Mouse (Mus musculus): ENCODE data around the gene Cul3. TPM values are rescaled to one million over a fixed set of nuclear protein-coding genes. Genes with fewer than 3 reads are reported as not detected.

Cul3 gene
- polyA plus RNA-seq, 1 experiment = 15.3 TPM

DNA sequence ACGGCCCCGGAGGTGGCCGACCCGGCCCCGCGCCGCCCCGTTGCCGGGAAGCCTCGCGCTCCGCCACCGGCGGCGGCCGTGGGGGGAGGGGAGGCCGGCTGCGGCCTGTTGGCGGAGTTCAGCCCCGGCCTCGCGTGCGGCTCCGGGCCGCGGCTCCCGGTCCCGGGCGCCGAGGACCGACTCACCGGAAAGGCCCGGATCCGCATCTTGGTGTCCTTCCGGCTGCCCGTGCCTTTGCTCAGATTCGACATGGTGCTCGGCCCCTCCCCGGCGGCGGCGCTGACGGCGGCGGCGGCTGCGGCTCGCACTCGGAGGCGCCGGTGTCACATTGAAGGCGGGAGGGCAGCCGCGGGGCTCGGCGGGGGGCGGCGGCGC lies 232 bp downstream of the Cul3 start:
- DNase-seq = peak; percentile 65
- H3K27ac ChIP-seq (ENCODE audit: control insufficient read depth, insufficient read depth, low read length) = peak overlapping the region; percentile 58; the same call in 1 of the 2 replicates
- no peaks in the 10 kb centered on the region for H3K27me3 ChIP-seq (ENCODE audit: control insufficient read depth, insufficient read depth, low read length)
- TF ChIP-seq CTCF (IDR thresholded peaks at IDR 0.05; ENCODE audit: borderline replicate concordance, control insufficient read depth, extremely low read depth, insufficient read depth, low read length, poor library complexity) = no peak
- no peak for TF ChIP-seq POLR2A (IDR thresholded peaks at IDR 0.05; ENCODE audit: control insufficient read depth, extremely low read depth, insufficient read depth, low read length, poor library complexity)
- H3K36me3 ChIP-seq (ENCODE audit: control insufficient read depth, insufficient read depth, low read length) = no peaks in the 10 kb centered on the region
- peak overlapping the region; percentile 92 for H3K4me3 ChIP-seq (ENCODE audit: control insufficient read depth, insufficient read depth, low read length)
- H3K4me1 ChIP-seq (replicated peaks; ENCODE audit: control insufficient read depth, insufficient read depth, low read length) = no peaks in the 10 kb centered on the region; the same call in 1 of the 2 replicates
- 3% methylated on average over 59 of the region's 59 CpGs for WGBS

DNA sequence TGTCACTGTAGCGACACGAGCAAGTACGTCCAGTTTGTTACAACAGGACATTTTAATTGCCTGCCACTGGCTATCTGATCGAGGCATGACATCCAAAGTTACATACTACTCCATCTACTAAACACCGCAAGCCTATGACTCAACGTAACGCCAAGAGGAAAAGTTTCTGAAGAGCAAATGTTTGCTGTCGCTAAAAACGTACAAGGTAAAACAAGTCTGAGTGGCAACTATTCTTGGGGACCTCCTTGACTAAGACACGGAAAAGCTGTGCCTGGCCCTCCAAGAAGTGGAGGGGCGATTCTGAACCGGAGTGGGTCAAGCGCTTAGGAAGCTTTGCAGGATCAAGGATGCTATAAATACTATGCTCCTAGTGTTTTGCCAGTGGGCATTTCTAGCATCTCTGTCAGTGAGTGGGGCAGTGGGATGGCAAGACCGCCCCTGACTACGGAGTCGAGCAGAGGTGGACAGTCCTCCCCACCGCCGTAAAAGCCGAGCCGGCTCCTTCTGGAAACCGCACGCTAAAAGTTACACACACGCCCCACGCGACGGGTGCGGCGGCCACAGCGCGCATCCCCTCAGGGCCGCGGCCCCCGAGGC lies 757 bp downstream of the Cul3 start:
- H3K36me3 ChIP-seq (ENCODE audit: control insufficient read depth, insufficient read depth, low read length) = no peaks in the 10 kb centered on the region
- H3K4me1 ChIP-seq (replicated peaks; ENCODE audit: control insufficient read depth, insufficient read depth, low read length) = no peaks in the 10 kb centered on the region; the same call in 1 of the 2 replicates
- under 1% methylated on average over 33 of the region's 33 CpGs for WGBS
- peak overlapping the region; percentile 92 for H3K4me3 ChIP-seq (ENCODE audit: control insufficient read depth, insufficient read depth, low read length)
- H3K27ac ChIP-seq (ENCODE audit: control insufficient read depth, insufficient read depth, low read length) = peak overlapping the region; percentile 58
- peak; percentile 12 for DNase-seq
- H3K27me3 ChIP-seq (ENCODE audit: control insufficient read depth, insufficient read depth, low read length) = no peaks in the 10 kb centered on the region
- TF ChIP-seq POLR2A (IDR thresholded peaks at IDR 0.05; ENCODE audit: control insufficient read depth, extremely low read depth, insufficient read depth, low read length, poor library complexity) (no peak), CTCF (IDR thresholded peaks at IDR 0.05; ENCODE audit: borderline replicate concordance, control insufficient read depth, extremely low read depth, insufficient read depth, low read length, poor library complexity) (no peak)

DNA sequence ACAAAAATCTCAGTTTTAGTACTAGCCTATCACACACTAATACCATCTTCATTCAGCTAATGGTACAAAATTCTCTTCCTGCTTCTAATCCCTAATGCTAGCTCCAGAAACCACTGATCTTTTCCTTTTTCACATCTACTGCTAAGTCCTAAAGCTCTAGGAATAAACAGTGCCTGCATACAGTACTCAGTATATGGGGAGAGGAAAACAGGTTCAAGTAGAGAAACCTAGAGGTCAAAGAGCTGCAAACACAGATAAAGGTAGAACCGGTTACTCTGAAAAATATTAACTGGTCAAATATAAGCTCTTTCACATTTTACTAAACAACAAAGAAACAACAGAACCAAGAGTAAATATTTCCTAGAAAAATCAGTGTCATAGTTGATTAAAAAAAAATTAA lies 1.9 kb downstream of the Cul3 start:
- TF ChIP-seq CTCF (IDR thresholded peaks at IDR 0.05; ENCODE audit: borderline replicate concordance, control insufficient read depth, extremely low read depth, insufficient read depth, low read length, poor library complexity) (no peak), POLR2A (IDR thresholded peaks at IDR 0.05; ENCODE audit: control insufficient read depth, extremely low read depth, insufficient read depth, low read length, poor library complexity) (no peak)
- no peak overlapping the region for H3K4me3 ChIP-seq (ENCODE audit: control insufficient read depth, insufficient read depth, low read length)
- WGBS = 8% methylated on average over 1 of the region's 1 CpGs
- H3K36me3 ChIP-seq (ENCODE audit: control insufficient read depth, insufficient read depth, low read length) = no peaks in the 10 kb centered on the region
- no peaks in the 10 kb centered on the region; the same call in 1 of the 2 replicates for H3K4me1 ChIP-seq (replicated peaks; ENCODE audit: control insufficient read depth, insufficient read depth, low read length)
- DNase-seq = no peak
- H3K27me3 ChIP-seq (ENCODE audit: control insufficient read depth, insufficient read depth, low read length) = no peaks in the 10 kb centered on the region
- H3K27ac ChIP-seq (ENCODE audit: control insufficient read depth, insufficient read depth, low read length) = no peak overlapping the region

DNA sequence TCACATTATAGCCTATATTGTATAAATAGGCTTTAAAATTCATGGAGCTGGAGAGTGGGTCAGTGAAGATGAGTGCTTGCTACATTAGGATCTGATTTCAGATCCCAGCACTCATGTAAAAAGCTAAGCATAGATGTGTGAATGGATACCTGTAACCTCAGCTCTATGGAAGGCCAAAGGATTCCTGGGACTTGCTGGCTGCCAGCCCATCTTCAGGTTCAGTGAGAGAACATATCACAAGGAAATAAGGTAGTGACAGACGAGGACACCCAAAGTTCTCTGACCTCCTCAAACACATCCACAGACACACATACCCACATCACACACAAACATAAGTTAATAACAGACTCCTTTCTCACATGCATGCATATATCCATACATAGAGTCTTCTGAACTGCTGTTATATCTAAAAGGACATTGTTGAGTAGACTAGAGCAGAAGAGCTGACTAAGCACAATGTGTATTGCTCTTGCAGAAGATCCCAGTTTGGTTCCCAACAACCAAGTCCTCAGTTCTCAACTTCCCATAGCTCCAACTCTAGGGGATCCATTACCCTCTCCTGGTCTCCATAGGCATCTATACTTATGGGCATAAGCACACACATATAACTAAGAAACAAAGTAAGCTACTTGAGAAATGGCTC lies 4.4 kb downstream of the Cul3 start:
- TF ChIP-seq CTCF (IDR thresholded peaks at IDR 0.05; ENCODE audit: borderline replicate concordance, control insufficient read depth, extremely low read depth, insufficient read depth, low read length, poor library complexity) = no peak
- no peak for TF ChIP-seq POLR2A (IDR thresholded peaks at IDR 0.05; ENCODE audit: control insufficient read depth, extremely low read depth, insufficient read depth, low read length, poor library complexity)
- Histone ChIP-seq H3K27ac (ENCODE audit: control insufficient read depth, insufficient read depth, low read length) (no peak overlapping the region), H3K4me1 (replicated peaks; ENCODE audit: control insufficient read depth, insufficient read depth, low read length) (no peaks in the 10 kb centered on the region; the same call in 1 of the 2 replicates), H3K27me3 (ENCODE audit: control insufficient read depth, insufficient read depth, low read length) (no peaks in the 10 kb centered on the region), H3K4me3 (ENCODE audit: control insufficient read depth, insufficient read depth, low read length) (no peak overlapping the region), H3K36me3 (ENCODE audit: control insufficient read depth, insufficient read depth, low read length) (no peaks in the 10 kb centered on the region)
- DNase-seq = no peak
- WGBS = 71% methylated on average over 1 of the region's 1 CpGs

- no peaks in the 10 kb centered on the region for H3K36me3 ChIP-seq (ENCODE audit: control insufficient read depth, insufficient read depth, low read length)
- 78% methylated on average over 1 of the region's 1 CpGs for WGBS
- H3K4me3 ChIP-seq (ENCODE audit: control insufficient read depth, insufficient read depth, low read length) = no peak overlapping the region
- TF ChIP-seq CTCF (IDR thresholded peaks at IDR 0.05; ENCODE audit: borderline replicate concordance, control insufficient read depth, extremely low read depth, insufficient read depth, low read length, poor library complexity) = no peak
- no peak for TF ChIP-seq POLR2A (IDR thresholded peaks at IDR 0.05; ENCODE audit: control insufficient read depth, extremely low read depth, insufficient read depth, low read length, poor library complexity)
- no peaks in the 10 kb centered on the region for H3K27me3 ChIP-seq (ENCODE audit: control insufficient read depth, insufficient read depth, low read length)
- no peak for DNase-seq
- no peaks in the 10 kb centered on the region; the same call in 1 of the 2 replicates for H3K4me1 ChIP-seq (replicated peaks; ENCODE audit: control insufficient read depth, insufficient read depth, low read length)
- no peak overlapping the region for H3K27ac ChIP-seq (ENCODE audit: control insufficient read depth, insufficient read depth, low read length)
Observed at GRCm38 (mm10) chr1:80335118-80335517, 5.2 kb downstream of the Cul3 start.

- Histone ChIP-seq H3K27ac (ENCODE audit: control insufficient read depth, insufficient read depth, low read length) (no peak overlapping the region), H3K27me3 (ENCODE audit: control insufficient read depth, insufficient read depth, low read length) (no peaks in the 10 kb centered on the region), H3K4me3 (ENCODE audit: control insufficient read depth, insufficient read depth, low read length) (no peak overlapping the region), H3K36me3 (ENCODE audit: control insufficient read depth, insufficient read depth, low read length) (no peaks in the 10 kb centered on the region), H3K4me1 (replicated peaks; ENCODE audit: control insufficient read depth, insufficient read depth, low read length) (no peaks in the 10 kb centered on the region)
- 86% methylated on average over 2 of the region's 2 CpGs for WGBS
- DNase-seq = no peak
- TF ChIP-seq POLR2A (IDR thresholded peaks at IDR 0.05; ENCODE audit: control insufficient read depth, extremely low read depth, insufficient read depth, low read length, poor library complexity) = no peak
- no peak for TF ChIP-seq CTCF (IDR thresholded peaks at IDR 0.05; ENCODE audit: borderline replicate concordance, control insufficient read depth, extremely low read depth, insufficient read depth, low read length, poor library complexity)
Observed at GRCm38 (mm10) chr1:80330970-80331369, 9.3 kb downstream of the Cul3 start.

All from thymus, adult 2 months (tissue).